7 mouse cellular contexts compared by ENCODE assay signal in the genomic region with DNA sequence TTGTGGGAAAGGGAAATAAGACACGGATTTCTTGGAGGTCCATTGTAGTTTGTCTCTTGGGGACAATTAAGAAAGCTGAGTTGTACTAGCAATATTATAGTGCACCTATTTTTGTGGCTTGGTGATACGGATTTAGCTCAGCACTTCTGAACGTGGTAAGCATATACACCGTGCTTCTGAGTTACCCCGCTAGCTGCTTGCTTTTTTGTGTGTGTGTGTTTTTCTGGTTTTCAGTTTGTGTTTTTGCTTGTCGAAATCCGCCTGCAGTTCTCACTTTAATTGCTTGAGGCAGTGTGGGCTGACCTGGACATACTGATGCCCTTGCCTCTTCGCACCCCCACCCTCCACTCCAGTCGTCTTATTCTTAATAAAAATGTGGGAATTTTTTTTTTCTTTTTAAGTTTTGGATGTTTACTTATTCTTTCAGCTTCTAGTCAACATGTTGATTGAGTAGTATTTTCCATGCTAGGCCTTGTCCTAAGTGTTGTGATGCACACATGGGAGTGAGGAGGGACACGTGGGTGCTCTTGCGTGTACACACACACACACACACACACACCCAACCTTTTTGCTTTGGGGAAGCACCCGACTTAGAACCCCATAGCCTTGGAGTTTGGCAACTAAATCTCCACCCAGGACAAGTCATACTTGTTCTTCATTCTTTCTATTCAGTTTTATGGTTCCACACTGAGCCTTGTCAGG. TPM values are rescaled to one million over a fixed set of nuclear protein-coding genes. Genes with fewer than 3 reads are reported as not detected.
DNase-seq lines count a peak whose midpoint lies in the region; ATAC-seq and TF ChIP-seq lines count a peak whose summit lies in the region.

No protein-coding gene starts in this region.

- H3K27ac ChIP-seq in testis, adult 2 months (ENCODE audit: control insufficient read depth, insufficient read depth, low read depth, low read length), result peak overlapping the region; percentile 95
- 0 out of 2 replicates have a peak overlapping the region, but pooled peaks have one; percentile 57 for H3K27ac ChIP-seq in embryonic facial prominence, embryonic 11.5 days (replicated peaks; ENCODE audit: low read depth, low read length)
- H3K27ac ChIP-seq in intestine, postnatal 0 days (ENCODE audit: low read depth, low read length), result no peak overlapping the region
- H3K27ac ChIP-seq in midbrain, embryonic 15.5 days, result peak overlapping the region; percentile 90

- peak overlapping the region; percentile 93 for H3K4me3 ChIP-seq in testis, adult 2 months (ENCODE audit: control insufficient read depth, low read depth, low read length)
- peak overlapping the region; percentile 83 for H3K4me3 ChIP-seq in embryonic facial prominence, embryonic 11.5 days (ENCODE audit: low read depth, low read length)
- H3K4me3 ChIP-seq in intestine, postnatal 0 days (ENCODE audit: low read depth, low read length), result peak overlapping the region; percentile 68
- peak overlapping the region; percentile 70 for H3K4me3 ChIP-seq in midbrain, embryonic 15.5 days

- no peaks in the 10 kb centered on the region for H3K9me3 ChIP-seq in embryonic facial prominence, embryonic 11.5 days (replicated peaks; ENCODE audit: control insufficient read depth, low read length)
- no peaks in the 10 kb centered on the region for H3K9me3 ChIP-seq in intestine, postnatal 0 days (ENCODE audit: control insufficient read depth)
- no peaks in the 10 kb centered on the region for H3K9me3 ChIP-seq in midbrain, embryonic 15.5 days

- DNase-seq in testis, postnatal 14 days (ENCODE audit: low spot score), result no peak
- DNase-seq in embryonic facial prominence, embryonic 11.5 days (ENCODE audit: low spot score), result peak; percentile 19
- no peak for DNase-seq in frontal cortex, postnatal 36 days (ENCODE audit: low spot score in 2 of 2)
- DNase-seq in spleen, postnatal 4 days (ENCODE audit: low spot score in 2 of 2), result no peak

- no peaks in the 10 kb centered on the region for H3K27me3 ChIP-seq in testis, adult 2 months (ENCODE audit: control insufficient read depth, insufficient read depth, low read length)
- H3K27me3 ChIP-seq in embryonic facial prominence, embryonic 11.5 days (ENCODE audit: control insufficient read depth, insufficient read depth, low read length), result no peaks in the 10 kb centered on the region
- no peaks in the 10 kb centered on the region for H3K27me3 ChIP-seq in intestine, postnatal 0 days (replicated peaks; ENCODE audit: control insufficient read depth, insufficient read depth, low read length)
- no peaks in the 10 kb centered on the region for H3K27me3 ChIP-seq in midbrain, embryonic 15.5 days (replicated peaks)

- peaks cover 7% of the 10 kb centered on the region for H3K4me1 ChIP-seq in testis, adult 2 months (ENCODE audit: control insufficient read depth, insufficient read depth, low read length)
- H3K4me1 ChIP-seq in embryonic facial prominence, embryonic 11.5 days (ENCODE audit: control insufficient read depth, insufficient read depth, low read length), result no peaks in the 10 kb centered on the region
- H3K4me1 ChIP-seq in intestine, postnatal 0 days (replicated peaks; ENCODE audit: control insufficient read depth, insufficient read depth, low read length), result no peaks in the 10 kb centered on the region
- peaks cover 19% of the 10 kb centered on the region for H3K4me1 ChIP-seq in midbrain, embryonic 15.5 days

- no peak for TF ChIP-seq CTCF in testis, adult 2 months (IDR thresholded peaks at IDR 0.05; ENCODE audit: control insufficient read depth, insufficient read depth, insufficient replicate concordance, low read depth, low read length)
- TF ChIP-seq CTCF in intestine, postnatal 0 days (IDR thresholded peaks at IDR 0.05; ENCODE audit: low read depth), result peak; percentile 48

- 30% methylated on average over 12 of the region's 12 CpGs for WGBS in embryonic facial prominence, embryonic 11.5 days
- 25% methylated on average over 12 of the region's 12 CpGs for WGBS in intestine, postnatal 0 days
- WGBS in midbrain, embryonic 15.5 days, result 16% methylated on average over 12 of the region's 12 CpGs

- peak overlapping the region; percentile 90 for H3K9ac ChIP-seq in embryonic facial prominence, embryonic 11.5 days (replicated peaks; ENCODE audit: low read length)
- H3K9ac ChIP-seq in intestine, postnatal 0 days (ENCODE audit: low read depth, low read length), result peak overlapping the region; percentile 74
- H3K9ac ChIP-seq in midbrain, embryonic 15.5 days, result peak overlapping the region; percentile 83

- no peak for ATAC-seq in embryonic facial prominence, embryonic 11.5 days (replicated peaks; ENCODE audit: insufficient number of reproducible peaks, low FRiP score, low TSS enrichment, low read depth)
- no peak for ATAC-seq in intestine, postnatal 0 days
- peak; percentile 40 for ATAC-seq in midbrain, embryonic 15.5 days (replicated peaks)

- no peak for TF ChIP-seq POLR2A in testis, adult 2 months (IDR thresholded peaks at IDR 0.05; ENCODE audit: control insufficient read depth, low read depth, low read length)

- peak overlapping the region; percentile 68 for H3K4me2 ChIP-seq in embryonic facial prominence, embryonic 11.5 days (ENCODE audit: low read depth, low read length)
- peak overlapping the region; percentile 88 for H3K4me2 ChIP-seq in intestine, postnatal 0 days (replicated peaks; ENCODE audit: low read depth)
- peak overlapping the region; percentile 67 for H3K4me2 ChIP-seq in midbrain, embryonic 15.5 days

- H3K36me3 ChIP-seq in testis, adult 2 months (ENCODE audit: control insufficient read depth, insufficient read depth, low read length), result no peaks in the 10 kb centered on the region
- H3K36me3 ChIP-seq in embryonic facial prominence, embryonic 11.5 days (replicated peaks; ENCODE audit: control insufficient read depth, insufficient read depth, low read depth, low read length), result no peaks in the 10 kb centered on the region
- H3K36me3 ChIP-seq in intestine, postnatal 0 days (ENCODE audit: control insufficient read depth, insufficient read depth), result peaks cover 15% of the 10 kb centered on the region; the same call in 1 of the 2 replicates
- H3K36me3 ChIP-seq in midbrain, embryonic 15.5 days (replicated peaks), result no peaks in the 10 kb centered on the region; the same call in 1 of the 2 replicates

RNA-seq across cellular contexts. Expression of a gene that starts 1.0 kb away (rescaled TPM):
- polyA plus RNA-seq in testis, adult 2 months (2012; rRNA removed), result 196 and 222 TPM in 2 replicates
- 94.2 and 96.6 TPM in 2 replicates for polyA plus RNA-seq in embryonic facial prominence, embryonic 11.5 days (2014; fragmentation: Nextera tagmentation; extraction: Ambion mirVana)
- polyA plus RNA-seq in intestine, postnatal 0 days (2015; fragmentation: Nextera tagmentation; extraction: Ambion mirVana), result 111 and 113 TPM in 2 replicates
- polyA plus RNA-seq in midbrain, embryonic 15.5 days (2015; fragmentation: Nextera tagmentation; extraction: Ambion mirVana), result 147 and 154 TPM in 2 replicates
